ENCODE assay signal across 8 mouse cellular contexts in the genomic region with DNA sequence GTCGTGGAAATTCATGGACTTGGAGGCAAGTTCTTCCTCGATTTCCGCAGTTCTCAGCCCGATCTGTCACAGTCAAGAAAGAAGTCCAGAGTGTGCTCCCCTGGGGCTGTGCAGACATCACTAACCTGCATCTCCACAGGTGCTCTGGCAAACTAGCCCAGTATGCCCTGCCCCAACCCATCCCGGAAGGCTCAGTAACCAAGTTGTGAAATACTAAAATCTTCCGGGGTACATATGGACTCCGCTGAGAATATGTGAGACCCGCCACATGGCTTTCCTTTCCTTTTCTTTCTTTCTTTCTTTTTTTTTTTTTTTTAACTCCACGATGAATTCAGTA. TPM values are rescaled to one million over a fixed set of nuclear protein-coding genes. Genes with fewer than 3 reads are reported as not detected.
DNase-seq lines count a peak whose midpoint lies in the region; ATAC-seq and TF ChIP-seq lines count a peak whose summit lies in the region.

No protein-coding gene starts in this region.

- H3K27ac ChIP-seq in gastrocnemius, adult 2 months, result peak overlapping the region; percentile 99
- H3K27ac ChIP-seq in forebrain, postnatal 0 days (ENCODE audit: low read depth, low read length), result peak overlapping the region; percentile 93
- H3K27ac ChIP-seq in macrophage, result peak overlapping the region; percentile 66

- no peak for TF ChIP-seq CTCF in gastrocnemius, adult 2 months (IDR thresholded peaks at IDR 0.05)
- TF ChIP-seq CTCF in E14TG2a.4 (conservative IDR thresholded peaks at IDR 0.05; ENCODE audit: low read length), result no peak
- no peak for TF ChIP-seq CTCF in forebrain, postnatal 0 days (IDR thresholded peaks at IDR 0.05; ENCODE audit: low read depth)

- intact Hi-C loops in gastrocnemius, adult 2 months (cut with DNase I), result loop anchor here (5.0 kb wide), 2 partner anchors 42 to 402 kb away; a partner anchor contains a TSS

- peaks cover 13% of the 10 kb centered on the region; the same call in 1 of the 2 replicates for H3K79me2 ChIP-seq in macrophage (ENCODE audit: inconsistent target)

- H3K4me1 ChIP-seq in E14TG2a.4 (replicated peaks; ENCODE audit: low read depth, low read length), result peaks cover 48% of the 10 kb centered on the region
- H3K4me1 ChIP-seq in forebrain, postnatal 0 days (ENCODE audit: insufficient read depth), result peaks cover 10% of the 10 kb centered on the region

- DNase-seq in gastrocnemius, adult 2 months, result no peak
- DNase-seq in gastrocnemius, adult 18-20 months (ENCODE audit: low spot score), result no peak
- DNase-seq in forebrain, postnatal 0 days, result no peak
- DNase-seq in cerebellum, postnatal 36 days, result no peak
- DNase-seq in frontal cortex, adult 2 months (ENCODE audit: extremely low spot score in 1 of 2, low spot score in 1 of 2), result no peak
- DNase-seq in testis, postnatal 10 days (ENCODE audit: low spot score), result no peak

- no peaks in the 10 kb centered on the region for H3K36me3 ChIP-seq in E14TG2a.4 (ENCODE audit: insufficient read depth, low read length)
- H3K36me3 ChIP-seq in forebrain, postnatal 0 days (ENCODE audit: insufficient read depth), result no peaks in the 10 kb centered on the region
- H3K36me3 ChIP-seq in macrophage (ENCODE audit: inconsistent target), result no peaks in the 10 kb centered on the region

- no peaks in the 10 kb centered on the region for H3K27me3 ChIP-seq in E14TG2a.4 (ENCODE audit: insufficient read depth, low read length)
- H3K27me3 ChIP-seq in forebrain, postnatal 0 days (ENCODE audit: insufficient read depth, low read length), result no peaks in the 10 kb centered on the region

- peak overlapping the region; percentile 84 for H3K4me3 ChIP-seq in gastrocnemius, adult 2 months
- peak overlapping the region; percentile 87 for H3K4me3 ChIP-seq in E14TG2a.4 (replicated peaks; ENCODE audit: low read length)
- peak overlapping the region; percentile 83 for H3K4me3 ChIP-seq in forebrain, postnatal 0 days (ENCODE audit: low read depth, low read length)
- peak overlapping the region; percentile 64 for H3K4me3 ChIP-seq in macrophage (ENCODE audit: inconsistent target)

- 6% methylated on average over 9 of the region's 9 CpGs for WGBS in forebrain, postnatal 0 days
- WGBS in macrophage (ENCODE audit: missing documents), result 3% methylated on average over 9 of the region's 9 CpGs

- ATAC-seq in forebrain, postnatal 0 days, result peak; percentile 52

- peaks cover 14% of the 10 kb centered on the region for H3K9me3 ChIP-seq in E14TG2a.4 (ENCODE audit: low read length)
- no peaks in the 10 kb centered on the region for H3K9me3 ChIP-seq in forebrain, postnatal 0 days (ENCODE audit: low read length)

- peak overlapping the region; percentile 95 for H3K9ac ChIP-seq in forebrain, postnatal 0 days

- peak overlapping the region; percentile 89 for H3K4me2 ChIP-seq in forebrain, postnatal 0 days (ENCODE audit: low read depth)

RNA-seq across cellular contexts. Expression of a gene that starts 0.6 kb away (rescaled TPM):
- total RNA-seq in gastrocnemius, adult 2 months (2021), result 1 to 10 TPM; 3.0 to 3.9 TPM
- 1 to 10 TPM; 2.1 to 2.7 TPM for total RNA-seq in gastrocnemius, adult 18-20 months (2021)
- total RNA-seq in forebrain, postnatal 0 days (2014; rRNA removed), result 9.9 and 12.8 TPM in 2 replicates
- polyA plus RNA-seq in forebrain, postnatal 0 days (2015; fragmentation: Nextera tagmentation; extraction: Ambion mirVana), result 17.5 and 21.3 TPM in 2 replicates
- 10 to 100 TPM; 10.1 to 42.0 (median 25.0) TPM for total RNA-seq in macrophage (2018; cell fraction: chromatin; rRNA removed)
- total RNA-seq in macrophage (2018; cell fraction: cytosol; rRNA removed), result 10 to 100 TPM; 38.7 to 63.7 (median 53.6) TPM
- total RNA-seq in macrophage (2018; cell fraction: nucleus; rRNA removed), result 10 to 100 TPM; 20.7 to 55.8 (median 41.2) TPM
- polyA plus RNA-seq in macrophage (2018), result 44.9 to 60.1 TPM (median 51.8 TPM) in 3 replicates
- polyA plus RNA-seq in frontal cortex, adult 2 months (2012; rRNA removed), result 18.9 and 19.8 TPM in 2 replicates

RNA-seq across cellular contexts. Expression of a gene that starts 43.0 kb away (rescaled TPM):
- total RNA-seq in gastrocnemius, adult 2 months (2021), result 10 to 100 TPM; 15.2 TPM
- 10 to 100 TPM; 15.5 to 16.4 TPM for total RNA-seq in gastrocnemius, adult 18-20 months (2021)
- total RNA-seq in forebrain, postnatal 0 days (2014; rRNA removed), result 70.6 and 77.5 TPM in 2 replicates
- 35.1 and 41.4 TPM in 2 replicates for polyA plus RNA-seq in forebrain, postnatal 0 days (2015; fragmentation: Nextera tagmentation; extraction: Ambion mirVana)
- total RNA-seq in macrophage (2018; cell fraction: chromatin; rRNA removed), result 100 to 1,000 TPM in 6 of 26 experiments, 10 to 100 TPM in 20; 37.7 to 169 (median 76.7) TPM
- total RNA-seq in macrophage (2018; cell fraction: cytosol; rRNA removed), result 10 to 100 TPM; 47.6 to 98.1 (median 67.4) TPM
- total RNA-seq in macrophage (2018; cell fraction: nucleus; rRNA removed), result 100 to 1,000 TPM in 12 of 26 experiments, 10 to 100 TPM in 14; 56.5 to 146 (median 95.7) TPM
- polyA plus RNA-seq in macrophage (2018), result 64.0 to 86.9 TPM (median 84.3 TPM) in 3 replicates
- polyA plus RNA-seq in frontal cortex, adult 2 months (2012; rRNA removed), result 40.3 and 41.2 TPM in 2 replicates
